Mouse (Mus musculus) MEL (cell line): ENCODE measurements around the gene Thbs4. TPM values are rescaled to one million over a fixed set of nuclear protein-coding genes. Genes with fewer than 3 reads are reported as not detected.

Experiments
- DNase-seq: peaks from one replicate; pipeline ENCODE4 v3.0.0; 2011; ENCODE audit warnings: low read depth, low spot score
- H3K27ac ChIP-seq: 2 replicates; pipeline ENCODE4 v1.5.1; 2012; ENCODE audit warnings: low read depth, mild to moderate bottlenecking, control low read depth, low read length, moderate library complexity; ENCODE audit not compliant: control insufficient read depth
- H3K27me3 ChIP-seq, 2 experiments: fragments of 150-350 bp in 1 of 2; sonication (generic) in 1 of 2; 2 replicates each; pipeline ENCODE4 v1.6.1; 2012; ENCODE audit warnings: low read length in 2 of 2, mild to moderate bottlenecking in 2 of 2, improper control_type of control experiment in 1 of 2, moderate library complexity in 1 of 2; ENCODE audit not compliant: insufficient read depth in 2 of 2, control insufficient read depth in 1 of 2
- H3K36me3 ChIP-seq, 2 experiments: 2 replicates each; pipeline ENCODE4 v1.6.1; 2012 to 2014; ENCODE audit warnings: low read length in 2 of 2, improper control_type of control experiment in 1 of 2, inconsistent platforms in 1 of 2, mild to moderate bottlenecking in 1 of 2; ENCODE audit not compliant: insufficient read depth in 2 of 2, control insufficient read depth in 1 of 2
- H3K4me1 ChIP-seq, 2 experiments: fragments of 150-350 bp in 1 of 2; sonication (generic) in 1 of 2; 2 replicates each; pipeline ENCODE4 v1.6.1; 2012; ENCODE audit warnings: low read length in 2 of 2, improper control_type of control experiment in 1 of 2, mild to moderate bottlenecking in 1 of 2; ENCODE audit not compliant: insufficient read depth in 2 of 2, control insufficient read depth in 1 of 2
- H3K4me3 ChIP-seq, 2 experiments: fragments of 150-350 bp in 1 of 2; sonication (generic) in 1 of 2; 2 replicates each; pipeline ENCODE4 v1.5.1; 2012; ENCODE audit warnings: low read depth in 2 of 2, low read length in 2 of 2, mild to moderate bottlenecking in 2 of 2, moderate library complexity in 2 of 2, control low read depth in 1 of 2, improper control_type of control experiment in 1 of 2; ENCODE audit not compliant: control insufficient read depth in 1 of 2, insufficient read depth in 1 of 2
- H3K79me2 ChIP-seq: 2 replicates; pipeline ENCODE4 v1.6.1; 2012; ENCODE audit warnings: mild to moderate bottlenecking, low read length, moderate library complexity; ENCODE audit not compliant: control insufficient read depth, poor library complexity, insufficient read depth
- H3K9ac ChIP-seq: 2 replicates; pipeline ENCODE4 v1.6.1; 2012; ENCODE audit warnings: low read depth, mild to moderate bottlenecking, control low read depth, low read length, moderate library complexity; ENCODE audit not compliant: control insufficient read depth, poor library complexity, severe bottlenecking
- H3K9me3 ChIP-seq: fragments of 150-350 bp; sonication (generic); replicated peaks from 2 replicates; pipeline ENCODE4 v1.6.1; 2012; ENCODE audit warnings: mild to moderate bottlenecking, low read length, improper control_type of control experiment, moderate library complexity; ENCODE audit not compliant: insufficient read depth
- CTCF ChIP-seq, 3 experiments: IDR thresholded peaks in 2 of 3; conservative IDR thresholded peaks in 1 of 3; 2 replicates each; pipeline ENCODE4 v1.5.1; 2011 to 2012; ENCODE audit warnings: low read length in 3 of 3, low read depth in 2 of 3, mild to moderate bottlenecking in 2 of 3, improper control_type of control experiment in 1 of 3, inconsistent platforms in 1 of 3, mixed read lengths in 1 of 3, moderate library complexity in 1 of 3; ENCODE audit not compliant: control insufficient read depth in 1 of 3, insufficient read depth in 1 of 3, poor library complexity in 1 of 3, severe bottlenecking in 1 of 3
- E2F4 ChIP-seq: IDR thresholded peaks from 2 replicates; pipeline ENCODE4 v1.6.1; 2011; ENCODE audit warnings: low read depth, low read length, improper control_type of control experiment, borderline replicate concordance
- EP300 ChIP-seq, 2 experiments: IDR thresholded peaks; 2 replicates each; pipeline ENCODE4 v1.6.1; 2011; ENCODE audit warnings: improper control_type of control experiment in 2 of 2, low read length in 2 of 2, low read depth in 1 of 2, mild to moderate bottlenecking in 1 of 2
- GATA1 ChIP-seq: IDR thresholded peaks from 2 replicates; pipeline ENCODE4 v1.6.1; 2011; ENCODE audit warnings: low read depth, low read length, improper control_type of control experiment
- HCFC1 ChIP-seq: IDR thresholded peaks from 2 replicates; pipeline ENCODE4 v1.6.1; 2012; ENCODE audit warnings: low read depth, mild to moderate bottlenecking, inconsistent platforms, low read length, improper control_type of control experiment, moderate library complexity
- KAT2A ChIP-seq: conservative IDR thresholded peaks from 2 replicates; pipeline ENCODE4 v1.6.1; 2012; ENCODE audit warnings: low read depth, low read length, improper control_type of control experiment, inconsistent platforms
- MAFK ChIP-seq: IDR thresholded peaks from 2 replicates; pipeline ENCODE4 v1.6.1; 2011; ENCODE audit warnings: low read depth, mild to moderate bottlenecking, low read length, improper control_type of control experiment, borderline replicate concordance
- MXI1 ChIP-seq: IDR thresholded peaks from 2 replicates; pipeline ENCODE4 v1.6.1; 2011; ENCODE audit warnings: mild to moderate bottlenecking, low read depth, low read length, improper control_type of control experiment
- NELFE ChIP-seq: IDR thresholded peaks from 2 replicates; pipeline ENCODE4 v1.6.1; 2011; ENCODE audit warnings: low read depth, low read length, improper control_type of control experiment
- POLR2A ChIP-seq, 2 experiments: IDR thresholded peaks; 2 replicates each; pipeline ENCODE4 v1.6.1; 2011 to 2012; ENCODE audit warnings: low read length in 2 of 2, mild to moderate bottlenecking in 2 of 2, control low read depth in 1 of 2, improper control_type of control experiment in 1 of 2, low read depth in 1 of 2, moderate library complexity in 1 of 2; ENCODE audit not compliant: control insufficient read depth in 1 of 2, insufficient read depth in 1 of 2, poor library complexity in 1 of 2
- POLR2AphosphoS2 ChIP-seq: IDR thresholded peaks from 2 replicates; pipeline ENCODE4 v1.6.1; 2011; ENCODE audit warnings: low read length, improper control_type of control experiment
- POLR2AphosphoS5 ChIP-seq: IDR thresholded peaks from 2 replicates; pipeline ENCODE4 v1.6.1; 2012; ENCODE audit warnings: low read depth, borderline replicate concordance, mild to moderate bottlenecking, inconsistent platforms, low read length, moderate library complexity, mixed read lengths
- SIN3A ChIP-seq: IDR thresholded peaks from 2 replicates; pipeline ENCODE4 v1.6.1; 2012; ENCODE audit warnings: low read length, improper control_type of control experiment, inconsistent platforms
- SMC3 ChIP-seq: IDR thresholded peaks from 2 replicates; pipeline ENCODE4 v1.6.1; 2011; ENCODE audit warnings: low read depth, low read length, improper control_type of control experiment
- TBP ChIP-seq: IDR thresholded peaks from 2 replicates; pipeline ENCODE4 v1.8.0; 2011; ENCODE audit warnings: low read depth, low read length, improper control_type of control experiment
- TCF12 ChIP-seq: IDR thresholded peaks from 2 replicates; pipeline ENCODE4 v1.6.1; 2014; ENCODE audit warnings: low read depth, mild to moderate bottlenecking, inconsistent platforms, low read length, improper control_type of control experiment, moderate library complexity
- UBTF ChIP-seq: IDR thresholded peaks from 2 replicates; pipeline ENCODE4 v1.6.1; 2012; ENCODE audit warnings: low read depth, mild to moderate bottlenecking, inconsistent platforms, low read length, improper control_type of control experiment, moderate library complexity, borderline replicate concordance; ENCODE audit not compliant: insufficient read depth
- USF1 ChIP-seq: IDR thresholded peaks from 2 replicates; pipeline ENCODE4 v1.6.1; 2014; ENCODE audit warnings: low read depth, mild to moderate bottlenecking, inconsistent platforms, low read length, improper control_type of control experiment, moderate library complexity
- ZC3H11A ChIP-seq: IDR thresholded peaks from 2 replicates; pipeline ENCODE4 v1.6.1; 2012; ENCODE audit warnings: low read depth, mild to moderate bottlenecking, inconsistent platforms, low read length, improper control_type of control experiment
- ZMIZ1 ChIP-seq: IDR thresholded peaks from 2 replicates; pipeline ENCODE4 v1.6.1; 2012; ENCODE audit warnings: low read depth, mild to moderate bottlenecking, inconsistent platforms, low read length, improper control_type of control experiment, moderate library complexity
- polyA plus RNA-seq, 2 experiments: library from polyadenylated mRNA; stranded (reverse) in 1 of 2; unstranded in 1 of 2; fragments of >175 nt in 1 of 2; fragments of >200 nt in 1 of 2; gene quantifications; 2 replicates each; pipeline versions ENCODE4 v1.2.1 to v1.2.4; 2012; ENCODE audit warnings: low replicate concordance in 2 of 2, low read depth in 1 of 2; ENCODE audit not compliant: insufficient read length in 2 of 2, insufficient read depth in 1 of 2, missing spikeins in 1 of 2
- total RNA-seq: library from RNA; depleted of rRNA; stranded (reverse); fragments of 300-350 nt; gene quantifications from 2 replicates; pipeline ENCODE4 v1.2.3, GENCODE M21; 2012

Thbs4 gene
- total and polyA plus RNA-seq, 3 experiments, result not detected

GRCm38 (mm10) chr13:92710361-92710760 lies 84.3 kb downstream of the Thbs4 start:
- no peaks in the 10 kb centered on the region for H3K79me2 ChIP-seq
- H3K9ac ChIP-seq, result no peak overlapping the region
- H3K4me3 ChIP-seq, result no peak overlapping the region
- H3K9me3 ChIP-seq, result no peaks in the 10 kb centered on the region
- no peaks in the 10 kb centered on the region for H3K4me1 ChIP-seq
- no peak for TF ChIP-seq HCFC1
- TF ChIP-seq SIN3A, result no peak
- TF ChIP-seq EP300 (IDR thresholded peaks at IDR 0.05; ENCODE audit: low read depth in 1 of 2, low read length in 2 of 2), result no peak
- no peak for TF ChIP-seq USF1
- TF ChIP-seq ZC3H11A, result no peak
- no peak for TF ChIP-seq NELFE
- TF ChIP-seq MXI1, result no peak
- peak; percentile 22; the same call in 1 of the 2 replicates for TF ChIP-seq TCF12
- no peaks in the 10 kb centered on the region for H3K27me3 ChIP-seq
- no peak for DNase-seq
- no peaks in the 10 kb centered on the region for H3K36me3 ChIP-seq
- no peak overlapping the region for H3K27ac ChIP-seq

- DNase-seq, result no peak
- TF ChIP-seq HCFC1 (no peak), MAFK (no peak), E2F4 (no peak), MXI1 (no peak), USF1 (no peak)
- Histone ChIP-seq H3K79me2 (no peaks in the 10 kb centered on the region), H3K27me3 (no peaks in the 10 kb centered on the region), H3K4me3 (no peak overlapping the region), H3K27ac (no peak overlapping the region), H3K9ac (no peak overlapping the region), H3K36me3 (no peaks in the 10 kb centered on the region), H3K4me1 (no peaks in the 10 kb centered on the region), H3K9me3 (no peaks in the 10 kb centered on the region)
These were observed 85.1 kb downstream of the Thbs4 start for GRCm38 (mm10) chr13:92709535-92709934.

GRCm38 (mm10) chr13:92708466-92708865 lies 86.2 kb downstream of the Thbs4 start:
- Histone ChIP-seq H3K27me3 (no peaks in the 10 kb centered on the region), H3K36me3 (no peaks in the 10 kb centered on the region), H3K4me3 (no peak overlapping the region), H3K9me3 (no peaks in the 10 kb centered on the region), H3K79me2 (no peaks in the 10 kb centered on the region), H3K27ac (no peak overlapping the region), H3K4me1 (no peaks in the 10 kb centered on the region), H3K9ac (no peak overlapping the region)
- no peak for DNase-seq
- no peak for TF ChIP-seq TBP
- TF ChIP-seq POLR2A (IDR thresholded peaks at IDR 0.05; ENCODE audit: control insufficient read depth in 1 of 2, insufficient read depth in 1 of 2, low read depth in 1 of 2, low read length in 2 of 2, poor library complexity in 1 of 2), result no peak
- TF ChIP-seq CTCF (IDR thresholded peaks at IDR 0.05 in 2 of 3, conservative IDR thresholded peaks at IDR 0.05 in 1 of 3; ENCODE audit: control insufficient read depth in 1 of 3, insufficient read depth in 1 of 3, low read depth in 2 of 3, low read length in 3 of 3, poor library complexity in 1 of 3, severe bottlenecking in 1 of 3), result no peak
- TF ChIP-seq NELFE, result no peak
- TF ChIP-seq GATA1, result no peak
- TF ChIP-seq UBTF, result no peak
- TF ChIP-seq POLR2AphosphoS5, result no peak
- no peak for TF ChIP-seq MXI1
- TF ChIP-seq ZMIZ1, result no peak
- no peak for TF ChIP-seq KAT2A
- no peak for TF ChIP-seq POLR2AphosphoS2
- TF ChIP-seq SMC3, result no peak
